Mouse (Mus musculus): ENCODE results near the gene 9930111J21Rik2. TPM values are rescaled to one million over a fixed set of nuclear protein-coding genes. Genes with fewer than 3 reads are reported as not detected.
"Not testable (repeated sequence)": the region's sequence is repeated elsewhere in the genome, so short reads cannot be mapped to it uniquely, and the experiment has no call there.

The 9930111J21Rik2 gene
- polyA plus RNA-seq, 1 experiment from 2014 or later: 0.29 TPM

DNA sequence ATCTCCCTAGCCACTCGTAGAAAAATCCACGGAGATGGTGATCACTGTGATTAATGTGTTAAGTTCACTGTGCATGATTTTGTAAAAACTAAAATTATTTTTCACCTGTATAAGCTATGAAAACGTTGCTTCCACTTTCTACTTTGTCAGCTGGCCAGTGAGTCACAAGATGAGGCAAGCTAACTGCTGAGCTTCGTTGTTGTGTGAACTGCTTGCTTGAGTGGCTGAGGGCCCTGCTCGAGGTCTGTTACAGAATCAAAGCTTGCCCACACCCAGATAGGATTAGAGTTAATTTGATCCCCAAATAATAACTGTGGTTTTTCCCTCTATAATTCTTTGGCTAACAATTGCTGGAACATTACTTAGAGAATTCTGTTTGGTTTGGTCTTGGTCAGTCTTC is 852 bp upstream of the 9930111J21Rik2 start:
- H3K9ac ChIP-seq (ENCODE audit: low read depth, low read length); H3K27ac ChIP-seq (ENCODE audit: low read depth, low read length); H3K4me3 ChIP-seq (ENCODE audit: low read length); H3K4me1 ChIP-seq (ENCODE audit: control insufficient read depth, insufficient read depth, low read depth, low read length); H3K36me3 ChIP-seq (ENCODE audit: control insufficient read depth, insufficient read depth, low read length); ATAC-seq; H3K27me3 ChIP-seq (replicated peaks; ENCODE audit: control insufficient read depth, insufficient read depth, low read length); H3K9me3 ChIP-seq (ENCODE audit: control insufficient read depth, low read length); H3K4me2 ChIP-seq (ENCODE audit: low read length): not testable (repeated sequence)
- no CpG with 5 or more reads among the region's 5 CpGs for WGBS

- H3K4me3 ChIP-seq (ENCODE audit: low read length); H3K4me2 ChIP-seq (ENCODE audit: low read length); H3K27me3 ChIP-seq (replicated peaks; ENCODE audit: control insufficient read depth, insufficient read depth, low read length); H3K4me1 ChIP-seq (ENCODE audit: control insufficient read depth, insufficient read depth, low read depth, low read length); H3K9ac ChIP-seq (ENCODE audit: low read depth, low read length); H3K36me3 ChIP-seq (ENCODE audit: control insufficient read depth, insufficient read depth, low read length); ATAC-seq; H3K27ac ChIP-seq (ENCODE audit: low read depth, low read length); H3K9me3 ChIP-seq (ENCODE audit: control insufficient read depth, low read length): not testable (repeated sequence)
Measured at GRCm38 (mm10) chr11:49050064-49050463, 978 bp downstream of the 9930111J21Rik2 start.

DNA sequence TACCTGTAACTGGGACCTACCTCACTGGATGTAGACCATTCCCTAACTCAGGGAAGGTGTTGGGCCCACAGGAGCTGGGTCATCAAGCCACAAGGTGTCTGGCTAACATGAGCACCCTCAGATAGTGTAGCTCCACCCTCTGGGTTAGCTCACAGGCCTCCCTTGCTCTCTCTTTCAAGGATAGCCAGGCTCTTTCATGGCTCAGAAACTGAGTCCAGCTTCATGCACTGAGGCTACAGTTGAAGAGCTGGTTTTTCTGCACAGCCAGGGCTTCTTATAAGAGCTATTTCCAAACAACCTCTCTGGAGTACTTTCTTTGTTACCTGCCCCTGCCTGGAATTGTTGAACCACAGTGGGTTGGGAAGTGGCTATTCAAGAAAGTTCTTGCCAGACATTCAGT is 39.0 kb downstream of the 9930111J21Rik2 start:
- not testable (repeated sequence) for H3K9ac ChIP-seq (ENCODE audit: low read depth, low read length); H3K36me3 ChIP-seq (ENCODE audit: control insufficient read depth, insufficient read depth, low read length); H3K9me3 ChIP-seq (ENCODE audit: control insufficient read depth, low read length); H3K4me1 ChIP-seq (ENCODE audit: control insufficient read depth, insufficient read depth, low read depth, low read length); H3K27ac ChIP-seq (ENCODE audit: low read depth, low read length); H3K4me2 ChIP-seq (ENCODE audit: low read length); H3K4me3 ChIP-seq (ENCODE audit: low read length); ATAC-seq; H3K27me3 ChIP-seq (replicated peaks; ENCODE audit: control insufficient read depth, insufficient read depth, low read length)

DNA sequence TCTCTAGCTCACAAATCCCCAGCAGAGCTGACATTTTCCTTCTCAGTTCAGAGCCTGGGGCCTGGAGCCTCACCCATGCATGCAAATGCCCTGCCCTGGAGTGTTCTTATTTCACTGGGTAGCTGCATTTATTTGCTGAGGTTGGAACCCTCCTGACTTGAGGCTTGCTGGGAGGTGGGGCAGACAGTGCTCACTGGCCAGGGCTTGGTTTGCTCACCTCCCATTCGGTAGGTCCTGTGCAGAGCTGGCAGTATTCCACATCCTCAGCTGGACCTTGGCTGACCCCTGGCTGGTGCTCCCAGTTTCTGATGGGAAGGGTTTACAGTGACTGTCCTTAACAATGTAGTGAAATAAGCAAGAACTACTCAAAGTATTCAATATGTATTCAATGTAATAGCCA is 44.3 kb downstream of the 9930111J21Rik2 start:
- not testable (repeated sequence) for H3K9ac ChIP-seq (ENCODE audit: low read depth, low read length); H3K4me1 ChIP-seq (ENCODE audit: control insufficient read depth, insufficient read depth, low read depth, low read length); H3K36me3 ChIP-seq (ENCODE audit: control insufficient read depth, insufficient read depth, low read length); H3K4me3 ChIP-seq (ENCODE audit: low read length); H3K4me2 ChIP-seq (ENCODE audit: low read length); ATAC-seq; H3K27me3 ChIP-seq (replicated peaks; ENCODE audit: control insufficient read depth, insufficient read depth, low read length); H3K27ac ChIP-seq (ENCODE audit: low read depth, low read length); H3K9me3 ChIP-seq (ENCODE audit: control insufficient read depth, low read length)
- WGBS: 50% methylated on average over 1 of the region's 1 CpGs

- not testable (repeated sequence) for H3K9me3 ChIP-seq (ENCODE audit: control insufficient read depth, low read length)
- WGBS: 72% methylated on average over 2 of the region's 2 CpGs
Measured at GRCm38 (mm10) chr11:49006317-49006716, 44.7 kb downstream of the 9930111J21Rik2 start.

DNA sequence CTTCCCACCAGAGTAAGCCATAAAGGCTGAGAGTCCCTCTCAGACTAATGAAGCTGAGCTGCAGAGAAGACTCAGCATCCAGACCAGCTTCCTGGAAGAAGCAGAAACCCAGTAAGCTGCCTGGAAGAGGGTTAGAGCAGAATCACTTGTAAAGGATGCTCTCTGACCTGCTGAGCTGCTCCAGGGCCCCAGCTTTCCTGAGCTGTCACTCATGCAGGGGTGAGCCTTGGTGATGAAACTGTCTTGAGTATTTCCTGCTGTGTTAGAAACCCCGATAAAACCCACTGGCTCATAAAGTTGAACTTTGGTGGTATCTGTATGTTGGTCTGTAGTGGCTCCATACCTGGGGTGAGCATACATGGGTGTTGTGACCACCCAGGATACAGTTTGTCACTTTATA is 50.6 kb downstream of the 9930111J21Rik2 start:
- WGBS: 83% methylated on average over 1 of the region's 1 CpGs
- not testable (repeated sequence) for H3K9me3 ChIP-seq (ENCODE audit: control insufficient read depth, low read length); H3K4me2 ChIP-seq (ENCODE audit: low read length); ATAC-seq; H3K27me3 ChIP-seq (replicated peaks; ENCODE audit: control insufficient read depth, insufficient read depth, low read length); H3K4me3 ChIP-seq (ENCODE audit: low read length); H3K9ac ChIP-seq (ENCODE audit: low read depth, low read length); H3K27ac ChIP-seq (ENCODE audit: low read depth, low read length); H3K4me1 ChIP-seq (ENCODE audit: control insufficient read depth, insufficient read depth, low read depth, low read length); H3K36me3 ChIP-seq (ENCODE audit: control insufficient read depth, insufficient read depth, low read length)

More at GRCm38 (mm10) chr11:49006317-49006716, 44.7 kb downstream of the 9930111J21Rik2 start:
- not testable (repeated sequence) for H3K9ac ChIP-seq (ENCODE audit: low read depth, low read length); H3K4me3 ChIP-seq (ENCODE audit: low read length); H3K27ac ChIP-seq (ENCODE audit: low read depth, low read length); H3K4me2 ChIP-seq (ENCODE audit: low read length); ATAC-seq; H3K36me3 ChIP-seq (ENCODE audit: control insufficient read depth, insufficient read depth, low read length); H3K4me1 ChIP-seq (ENCODE audit: control insufficient read depth, insufficient read depth, low read depth, low read length); H3K27me3 ChIP-seq (replicated peaks; ENCODE audit: control insufficient read depth, insufficient read depth, low read length)

DNA sequence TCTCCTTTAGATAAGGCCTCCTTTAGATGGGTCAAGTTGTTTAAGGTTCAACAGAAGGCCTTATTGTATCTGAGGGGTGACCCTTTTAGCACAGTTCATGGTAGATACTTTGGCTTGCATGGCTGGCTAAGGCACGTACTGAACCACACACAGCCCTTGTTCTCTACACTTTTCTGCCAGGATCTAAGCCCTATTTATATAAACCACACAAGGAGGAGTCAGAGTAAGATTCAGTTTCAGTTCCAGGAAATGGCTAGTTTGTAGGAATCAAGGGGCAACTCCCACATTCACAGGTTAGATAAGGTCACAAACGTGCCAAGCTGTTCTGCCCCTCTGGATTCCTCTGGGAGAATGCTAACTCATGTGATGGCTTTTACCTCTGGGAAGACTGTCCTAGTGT is 57.0 kb downstream of the 9930111J21Rik2 start, which contains the start of gene Tgtp1:
Gene Tgtp1 (minus strand): TSS at position 155 of the 400 bp plus-strand sequence.
- not testable (repeated sequence) for H3K9me3 ChIP-seq (ENCODE audit: control insufficient read depth, low read length); H3K27ac ChIP-seq (ENCODE audit: low read depth, low read length); H3K4me3 ChIP-seq (ENCODE audit: low read length); H3K36me3 ChIP-seq (ENCODE audit: control insufficient read depth, insufficient read depth, low read length); ATAC-seq; H3K9ac ChIP-seq (ENCODE audit: low read depth, low read length); H3K4me1 ChIP-seq (ENCODE audit: control insufficient read depth, insufficient read depth, low read depth, low read length); H3K4me2 ChIP-seq (ENCODE audit: low read length); H3K27me3 ChIP-seq (replicated peaks; ENCODE audit: control insufficient read depth, insufficient read depth, low read length)
- WGBS: 74% methylated on average over 2 of the region's 2 CpGs

- not testable (repeated sequence) for H3K9ac ChIP-seq (ENCODE audit: low read depth, low read length); ATAC-seq; H3K4me3 ChIP-seq (ENCODE audit: low read length); H3K4me2 ChIP-seq (ENCODE audit: low read length); H3K27ac ChIP-seq (ENCODE audit: low read depth, low read length); H3K9me3 ChIP-seq (ENCODE audit: control insufficient read depth, low read length); H3K36me3 ChIP-seq (ENCODE audit: control insufficient read depth, insufficient read depth, low read length); H3K4me1 ChIP-seq (ENCODE audit: control insufficient read depth, insufficient read depth, low read depth, low read length); H3K27me3 ChIP-seq (replicated peaks; ENCODE audit: control insufficient read depth, insufficient read depth, low read length)
- 62% methylated on average over 10 of the region's 10 CpGs for WGBS
Measured at GRCm38 (mm10) chr11:48993296-48993695, 57.7 kb downstream of the 9930111J21Rik2 start.

DNA sequence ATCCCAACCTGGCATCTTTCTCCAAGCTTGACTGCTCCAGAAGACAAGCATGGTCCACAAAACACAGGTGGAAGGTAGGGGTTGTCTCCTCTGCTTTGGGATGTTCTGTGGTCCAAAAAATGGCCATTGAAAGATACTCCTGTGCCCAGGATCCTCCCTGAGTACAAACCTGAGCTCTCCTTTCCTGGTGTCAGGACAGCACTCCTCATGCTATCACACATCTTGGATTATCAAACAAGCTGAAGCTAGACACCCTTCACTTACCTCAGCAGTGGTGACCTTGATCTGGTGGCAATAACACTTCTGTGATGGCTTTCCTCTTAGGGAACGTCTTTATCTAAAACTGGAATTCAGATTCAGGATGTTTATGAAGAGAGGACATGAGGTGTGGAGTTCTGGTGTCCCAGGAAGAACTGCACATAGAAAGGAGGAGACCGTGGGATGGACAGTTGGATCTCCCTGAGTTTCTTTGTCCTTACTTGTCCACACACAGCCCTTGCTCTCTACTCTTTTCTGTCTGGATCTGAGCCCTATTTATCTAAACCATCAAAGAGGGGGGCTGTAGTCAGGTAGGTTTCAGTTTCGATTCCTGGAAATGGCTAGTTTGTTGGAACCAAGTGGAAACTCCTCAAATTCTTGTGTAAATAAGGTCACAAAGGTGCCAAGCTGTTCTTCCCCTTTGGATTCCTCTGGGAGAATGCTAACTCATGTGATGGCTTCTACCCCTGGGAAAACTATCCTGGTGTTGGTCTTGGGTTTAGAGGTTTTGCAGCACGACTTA is 59.1 kb downstream of the 9930111J21Rik2 start, which contains the start of gene Gm12185:
Gene Gm12185 (minus strand): TSS at position 487 of the 781 bp plus-strand sequence.
- 71% methylated on average over 4 of the region's 4 CpGs for WGBS
- H3K9me3 ChIP-seq (ENCODE audit: control insufficient read depth, low read length); ATAC-seq: not testable (repeated sequence)

More for the DNA sequence above, 59.1 kb downstream of the 9930111J21Rik2 start, which contains the start of gene Gm12185:
- H3K27ac ChIP-seq (ENCODE audit: low read depth, low read length); H3K27me3 ChIP-seq (replicated peaks; ENCODE audit: control insufficient read depth, insufficient read depth, low read length); H3K4me2 ChIP-seq (ENCODE audit: low read length); H3K36me3 ChIP-seq (ENCODE audit: control insufficient read depth, insufficient read depth, low read length); H3K4me3 ChIP-seq (ENCODE audit: low read length); H3K4me1 ChIP-seq (ENCODE audit: control insufficient read depth, insufficient read depth, low read depth, low read length); H3K9ac ChIP-seq (ENCODE audit: low read depth, low read length): not testable (repeated sequence)
